Mouse (Mus musculus): Measurements from ENCODE around the gene Dtd2.

Gene Dtd2

DNA sequence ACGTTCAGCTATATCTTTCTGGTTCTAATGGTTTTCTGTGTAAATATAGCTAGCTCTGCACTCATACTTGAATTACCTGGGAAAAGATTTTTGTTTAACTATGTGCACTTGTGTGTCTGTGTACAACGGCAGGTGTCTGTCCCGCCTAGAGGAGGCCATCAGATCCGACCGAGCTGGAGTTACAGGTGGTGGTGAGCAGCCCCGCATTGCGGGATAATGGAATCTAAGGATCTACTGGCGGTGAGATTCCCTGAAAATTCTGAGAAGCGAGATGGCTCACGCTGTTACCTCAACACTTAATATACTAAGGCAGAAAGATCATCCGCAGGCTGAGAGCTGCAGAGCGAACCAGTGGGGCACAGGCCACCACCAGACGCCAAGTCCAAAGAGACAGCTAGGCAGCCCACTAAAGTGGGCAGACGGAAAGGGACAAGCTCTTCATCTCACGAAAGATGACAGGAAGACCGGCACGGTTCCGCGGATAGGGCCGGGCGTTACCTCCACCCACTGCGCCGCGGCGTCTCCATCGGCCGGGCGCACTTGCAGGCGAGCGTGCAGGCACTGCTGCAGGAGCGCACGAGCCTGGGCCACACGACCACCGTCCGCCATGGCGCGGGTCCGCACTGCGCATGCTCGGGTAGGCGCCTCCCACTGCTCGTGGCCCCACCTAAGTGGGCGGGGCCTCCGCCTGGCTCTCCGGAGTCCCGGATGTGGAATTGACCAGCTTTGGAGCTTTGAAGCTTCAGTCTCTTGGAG lies at the start of gene Dtd2:
TSS of gene Dtd2 (minus strand) at position 625 of the 756 bp plus-strand sequence.
- peak; percentile 79 for DNase-seq (ENCODE audit: low read depth, low spot score)

GRCm38 (mm10) chr12:52049324-52049723 lies 43.0 kb upstream of the Dtd2 start:
- no peak for DNase-seq (ENCODE audit: low read depth, low spot score)

GRCm38 (mm10) chr12:52046371-52046770 lies 40.1 kb upstream of the Dtd2 start:
- no peak for DNase-seq (ENCODE audit: low read depth, low spot score)

GRCm38 (mm10) chr12:52042818-52043336 lies 36.6 kb upstream of the Dtd2 start:
- DNase-seq (ENCODE audit: low read depth, low spot score) = no peak

DNA sequence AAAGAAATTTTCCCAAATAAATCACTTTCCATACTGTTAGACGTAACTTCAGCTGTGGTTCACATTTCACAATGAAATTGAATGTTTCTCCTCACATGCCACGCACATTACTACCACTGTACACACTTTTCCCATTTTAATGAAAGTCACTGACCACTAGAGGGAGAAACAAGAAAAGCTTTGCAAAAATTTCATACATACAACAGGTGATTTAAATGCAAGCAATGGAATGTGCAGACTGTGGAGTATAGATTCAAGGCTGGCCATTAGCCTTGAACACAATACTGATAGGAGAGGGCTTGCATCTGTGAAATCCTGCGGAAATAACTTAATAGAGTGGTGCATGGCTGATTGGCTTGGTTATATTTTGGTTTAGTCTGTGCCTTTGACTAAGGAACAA lies 32.1 kb upstream of the Dtd2 start:
- peak; percentile 39 for DNase-seq (ENCODE audit: low read depth, low spot score)

DNA sequence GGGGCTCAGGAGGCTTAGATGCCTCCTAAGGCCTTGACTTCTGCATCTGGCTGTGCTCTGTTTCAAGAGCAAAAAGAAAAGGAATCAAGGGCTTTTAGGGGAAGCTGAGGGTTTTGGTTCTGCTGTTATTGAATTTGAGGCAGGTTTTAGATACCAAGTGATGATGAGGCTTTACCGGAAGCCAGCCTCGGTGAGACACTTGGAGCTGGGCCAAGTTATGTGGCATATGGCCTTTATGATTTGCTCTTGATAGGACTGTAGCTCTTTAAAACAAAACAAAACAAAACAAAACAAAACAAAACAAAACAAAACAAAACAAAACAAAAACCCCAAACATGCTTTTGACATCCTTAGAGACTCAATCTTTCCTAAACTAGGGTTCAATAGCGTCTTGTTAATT lies 28.7 kb upstream of the Dtd2 start:
- DNase-seq (ENCODE audit: low read depth, low spot score) = no peak

DNA sequence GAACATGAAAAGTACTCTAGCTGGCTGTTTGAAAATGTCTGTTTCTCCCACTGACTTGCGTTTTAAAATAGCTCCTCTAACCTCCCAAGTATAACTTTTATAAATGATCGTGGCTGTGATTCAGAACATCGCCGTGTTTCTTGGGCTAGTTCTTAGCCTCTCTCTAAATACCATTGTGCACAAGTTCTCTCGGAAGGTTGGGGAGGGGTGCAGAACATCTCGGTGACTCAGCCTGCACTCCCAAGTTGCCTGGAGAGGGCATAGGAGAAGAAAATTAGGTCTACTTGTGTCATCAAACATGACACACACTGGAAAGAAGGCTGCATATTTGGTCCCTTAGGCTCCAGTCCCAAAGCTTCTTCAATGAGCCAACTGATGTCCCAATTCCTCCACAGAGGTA lies 26.0 kb upstream of the Dtd2 start:
- no peak for DNase-seq (ENCODE audit: low read depth, low spot score)

DNA sequence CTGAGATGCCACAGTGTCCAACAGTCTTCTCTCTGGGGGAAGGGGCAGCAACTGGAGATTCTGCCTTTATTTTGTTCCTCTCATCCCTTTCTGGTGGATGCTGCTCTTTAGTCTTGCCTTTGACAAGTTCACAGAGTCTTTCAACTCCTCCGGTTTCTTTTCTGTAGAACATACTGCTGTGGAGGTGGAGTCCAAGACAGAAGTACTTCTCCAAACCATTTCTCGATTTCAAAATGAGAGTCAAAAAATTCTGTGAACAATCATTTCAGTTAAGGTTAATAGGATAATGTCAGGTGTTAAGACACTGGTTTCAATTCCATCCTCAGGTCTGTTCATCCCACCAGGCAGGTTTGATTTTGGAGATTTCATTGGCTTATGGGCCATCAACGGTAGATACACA lies 21.7 kb upstream of the Dtd2 start, which contains the start of gene Gpr33:
TSS of gene Gpr33 (minus strand) at position 101 of the 400 bp plus-strand sequence.
- DNase-seq (ENCODE audit: low read depth, low spot score) = no peak

GRCm38 (mm10) chr12:52014494-52015029 lies 8.3 kb upstream of the Dtd2 start:
- no peak for DNase-seq (ENCODE audit: low read depth, low spot score)

GRCm38 (mm10) chr12:52014044-52014443 lies 7.7 kb upstream of the Dtd2 start:
- DNase-seq (ENCODE audit: low read depth, low spot score) = no peak

DNA sequence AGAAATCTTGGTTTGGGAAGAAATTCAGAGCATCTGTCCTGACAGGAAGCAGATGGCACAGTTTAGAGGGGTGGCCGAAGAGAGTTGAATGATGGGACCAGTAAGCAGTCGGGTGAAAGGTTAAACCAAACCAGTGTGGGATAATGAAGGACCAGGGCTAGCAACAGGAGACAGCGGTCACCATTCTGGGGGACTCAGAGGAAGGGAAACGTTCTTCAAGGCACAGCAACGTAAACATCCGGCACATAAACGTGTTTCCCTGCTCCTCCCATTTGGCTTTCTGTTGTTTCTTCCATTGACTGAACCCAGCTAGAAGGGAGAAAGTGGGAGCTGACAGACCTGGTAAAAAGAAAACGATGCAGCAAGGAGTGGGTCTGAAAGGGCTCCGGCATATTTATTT lies 7.0 kb upstream of the Dtd2 start:
- DNase-seq (ENCODE audit: low read depth, low spot score) = no peak

DNA sequence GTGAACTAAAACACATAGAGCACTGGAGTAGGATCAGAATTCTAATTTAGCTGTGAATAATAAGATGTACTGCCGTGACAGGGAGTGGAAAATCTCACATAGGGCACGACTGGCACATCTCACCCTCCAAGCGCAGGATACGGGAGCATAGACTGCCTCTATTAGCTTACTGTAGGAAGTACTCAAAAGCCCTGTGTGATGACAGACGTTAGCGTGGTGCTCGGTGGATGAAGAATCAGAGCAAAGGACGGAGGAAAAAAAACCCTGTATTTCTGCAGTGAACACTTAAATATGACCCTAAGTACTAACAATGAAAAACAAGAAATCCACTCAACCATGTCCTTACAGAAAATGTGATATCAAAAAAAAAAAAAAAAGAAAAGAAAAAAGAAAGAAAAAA lies 5.9 kb upstream of the Dtd2 start:
- no peak for DNase-seq (ENCODE audit: low read depth, low spot score)

GRCm38 (mm10) chr12:52010630-52010961 lies 4.3 kb upstream of the Dtd2 start:
- DNase-seq (ENCODE audit: low read depth, low spot score) = peak; percentile 47

- DNase-seq (ENCODE audit: low read depth, low spot score) = no peak
Measured at GRCm38 (mm10) chr12:52009928-52010629, 3.8 kb upstream of the Dtd2 start.

GRCm38 (mm10) chr12:52006633-52006994 lies 313 bp upstream of the Dtd2 start:
- DNase-seq (ENCODE audit: low read depth, low spot score) = no peak

GRCm38 (mm10) chr12:52002746-52003145 lies 3.6 kb downstream of the Dtd2 start:
- no peak for DNase-seq (ENCODE audit: low read depth, low spot score)

DNA sequence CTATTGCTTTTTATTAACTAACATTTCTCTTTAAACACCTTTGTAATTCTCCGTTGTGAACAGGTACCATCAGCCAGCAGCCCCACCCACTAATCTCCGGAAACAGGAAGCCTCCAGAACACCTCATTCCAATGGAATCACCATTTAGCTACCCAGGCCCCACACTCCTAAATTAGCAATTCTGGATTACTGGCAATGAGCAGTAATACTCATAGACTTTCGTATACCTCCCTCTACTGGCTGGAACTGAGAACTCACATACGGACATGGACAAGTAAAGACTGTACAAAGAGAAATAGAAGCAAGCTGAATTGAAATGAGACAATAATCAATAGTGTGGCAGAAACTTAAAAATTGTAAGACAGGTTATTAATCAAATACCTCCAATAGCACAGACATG lies 4.8 kb downstream of the Dtd2 start:
- peak; percentile 56 for DNase-seq (ENCODE audit: low read depth, low spot score)

DNA sequence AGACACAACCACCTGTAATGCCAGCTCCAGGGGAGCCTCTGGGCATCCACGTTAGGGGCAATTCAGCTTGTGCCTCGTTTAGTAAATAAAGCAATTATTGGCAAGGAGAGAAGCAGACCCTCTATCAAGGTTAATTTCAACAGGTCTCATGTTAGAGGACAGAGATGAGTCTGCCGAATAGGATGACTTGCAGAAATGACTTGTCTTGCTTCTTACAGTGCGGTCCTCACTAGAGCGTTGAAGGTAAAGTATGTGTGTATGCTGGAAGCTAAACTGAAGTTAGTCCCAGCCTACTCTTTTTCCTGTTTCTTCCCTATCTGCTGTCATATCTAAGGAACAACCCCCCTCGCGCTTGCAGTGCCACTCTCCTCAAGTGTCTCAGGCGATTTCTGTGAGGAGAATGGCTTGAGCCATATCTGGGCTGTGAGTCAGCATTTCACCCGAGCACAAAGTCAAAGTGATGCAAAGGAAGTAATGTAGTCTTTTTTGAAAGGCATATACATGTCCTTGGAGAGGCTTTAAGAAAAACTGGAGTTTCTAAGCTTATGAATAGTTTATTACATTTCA lies 7.9 kb downstream of the Dtd2 start:
- no peak for DNase-seq (ENCODE audit: low read depth, low spot score)

DNA sequence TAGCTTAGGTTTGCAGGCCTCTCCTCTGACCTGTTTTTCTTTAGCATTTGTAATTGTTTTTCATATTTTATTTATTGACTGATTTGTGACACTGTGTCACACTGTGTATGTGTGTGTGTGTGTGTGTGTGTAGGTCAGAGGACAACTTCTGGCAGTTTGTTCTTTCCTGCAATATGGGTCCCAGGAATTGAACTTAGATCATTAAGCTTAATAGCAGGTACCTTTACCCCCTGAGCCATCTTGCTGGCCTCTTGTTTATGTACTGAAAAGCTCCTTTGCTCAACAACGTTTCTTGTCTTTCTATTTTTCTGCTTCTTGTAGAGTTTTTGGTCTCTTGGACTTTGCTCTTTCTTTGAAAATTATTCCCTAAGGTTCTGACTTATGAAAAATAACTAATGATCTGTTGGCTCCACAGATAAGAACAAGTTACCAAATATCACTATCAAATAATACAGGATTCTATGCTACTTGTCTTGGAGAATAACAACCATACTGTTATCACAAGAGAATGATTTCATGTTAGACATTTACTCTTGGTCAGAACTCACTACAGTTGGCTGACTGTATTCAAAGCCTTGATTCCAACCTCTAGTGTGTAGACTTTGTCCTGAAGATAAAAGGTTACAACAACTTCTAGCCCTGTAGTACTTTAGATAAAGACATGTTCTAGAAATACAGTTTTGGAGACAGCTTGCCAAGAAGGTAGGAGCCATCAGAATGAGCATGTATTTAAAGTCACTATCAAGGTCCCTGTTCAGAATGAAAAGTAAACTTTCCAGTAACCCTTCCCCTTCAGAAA lies 10.4 kb downstream of the Dtd2 start:
- DNase-seq (ENCODE audit: low read depth, low spot score) = no peak

DNA sequence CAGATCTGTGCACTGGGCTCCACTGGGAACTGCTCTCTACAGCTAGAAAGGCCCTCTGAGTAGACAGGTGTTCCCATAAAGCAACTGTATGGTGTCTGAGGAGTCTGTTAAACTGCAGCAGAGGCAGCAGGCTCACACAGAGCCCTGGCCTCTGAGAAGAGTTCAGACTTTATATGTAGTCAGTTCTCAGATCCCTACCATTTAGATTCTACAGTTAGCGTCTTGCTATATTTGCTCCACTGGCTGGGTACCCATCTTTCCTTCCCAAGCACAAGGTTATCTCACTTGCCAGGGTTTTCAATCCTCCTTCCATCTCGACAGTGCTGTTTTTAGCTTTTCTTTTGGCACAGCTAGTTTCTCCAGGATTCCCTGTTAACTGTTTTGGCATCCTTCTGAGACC lies 15.7 kb downstream of the Dtd2 start:
- no peak for DNase-seq (ENCODE audit: low read depth, low spot score)

DNA sequence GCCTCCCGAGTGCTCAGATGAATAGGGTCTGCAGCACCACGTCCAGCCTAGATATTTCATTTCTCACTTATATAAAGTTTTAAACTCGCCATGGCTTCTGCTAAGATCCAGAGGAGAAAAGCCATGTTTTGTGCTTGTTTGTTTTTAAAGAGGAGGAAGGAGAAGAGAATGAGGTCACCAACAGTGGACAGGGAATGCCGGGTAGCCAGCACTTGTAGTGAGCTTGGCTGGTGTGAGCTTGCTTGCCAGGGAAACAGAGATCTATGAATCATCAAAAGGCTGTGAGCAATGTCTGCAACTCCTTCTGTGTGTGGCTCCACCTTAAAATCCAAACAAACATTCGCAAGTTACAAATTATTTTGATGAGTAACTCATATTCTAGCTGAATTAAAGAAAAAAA lies 17.8 kb downstream of the Dtd2 start:
- no peak for DNase-seq (ENCODE audit: low read depth, low spot score)

- no peak for DNase-seq (ENCODE audit: low read depth, low spot score)
Measured at GRCm38 (mm10) chr12:51985826-51986225, 20.5 kb downstream of the Dtd2 start.

Data from brain, embryonic 18.5 days (tissue).